Mouse (Mus musculus) adrenal gland, postnatal 25 days (tissue): Measurements from ENCODE around the gene Pbx1. TPM values are rescaled to one million over a fixed set of nuclear protein-coding genes. Genes with fewer than 3 reads are reported as not detected.

Experiments used
- DNase-seq: peaks from one replicate; pipeline ENCODE4 v3.0.0; 2021; ENCODE audit warnings: mixed read lengths
- total RNA-seq: library from RNA; stranded (reverse); gene quantifications from 2 replicates; pipeline ENCODE4 v1.2.3, GENCODE M21; 2021

The Pbx1 gene
- total RNA-seq, 1 experiment from 2014 or later: 198 TPM

GRCm38 (mm10) chr1:168342269-168342668 is 89.8 kb downstream of the Pbx1 start:
- no peak for DNase-seq

- DNase-seq: no peak
These were observed 90.2 kb downstream of the Pbx1 start for GRCm38 (mm10) chr1:168341863-168342262.

- no peak for DNase-seq
These were observed 90.7 kb downstream of the Pbx1 start for GRCm38 (mm10) chr1:168341368-168341767.

- no peak for DNase-seq
These were observed 95.7 kb downstream of the Pbx1 start for GRCm38 (mm10) chr1:168336238-168336818.

- no peak for DNase-seq
These were observed 97.1 kb downstream of the Pbx1 start for GRCm38 (mm10) chr1:168334831-168335574.

- DNase-seq: no peak
These were observed 100.0 kb downstream of the Pbx1 start for GRCm38 (mm10) chr1:168332056-168332455.

- no peak for DNase-seq
These were observed 103.8 kb downstream of the Pbx1 start for GRCm38 (mm10) chr1:168328236-168328605.

GRCm38 (mm10) chr1:168327405-168328235 is 104.5 kb downstream of the Pbx1 start:
- DNase-seq: no peak

GRCm38 (mm10) chr1:168325786-168326185 is 106.3 kb downstream of the Pbx1 start:
- DNase-seq: no peak

- DNase-seq: no peak
These were observed 107.6 kb downstream of the Pbx1 start for GRCm38 (mm10) chr1:168324306-168325085.

- no peak for DNase-seq
These were observed 108.5 kb downstream of the Pbx1 start for GRCm38 (mm10) chr1:168323436-168324108.

- DNase-seq: peak; percentile 51
These were observed 109.2 kb downstream of the Pbx1 start for GRCm38 (mm10) chr1:168322892-168323291.

GRCm38 (mm10) chr1:168319695-168320094 is 112.4 kb downstream of the Pbx1 start:
- no peak for DNase-seq

GRCm38 (mm10) chr1:168318899-168319469 is 113.1 kb downstream of the Pbx1 start:
- no peak for DNase-seq

- DNase-seq: no peak
These were observed 118.3 kb downstream of the Pbx1 start for GRCm38 (mm10) chr1:168313772-168314171.

GRCm38 (mm10) chr1:168312710-168313447 is 119.2 kb downstream of the Pbx1 start:
- DNase-seq: no peak

GRCm38 (mm10) chr1:168309101-168309521 is 123.0 kb downstream of the Pbx1 start:
- no peak for DNase-seq

GRCm38 (mm10) chr1:168307275-168308182 is 124.5 kb downstream of the Pbx1 start:
- no peak for DNase-seq

- DNase-seq: no peak
These were observed 131.6 kb downstream of the Pbx1 start for GRCm38 (mm10) chr1:168300505-168300904.
